Mouse (Mus musculus) inflammation-experienced regulatory T-cells, adult 6 months (primary cell): ENCODE data around the gene Slc22a27. TPM values are rescaled to one million over a fixed set of nuclear protein-coding genes. Genes with fewer than 3 reads are reported as not detected.
"Not testable (repeated sequence)": the region's sequence is repeated elsewhere in the genome, so short reads cannot be mapped to it uniquely, and the experiment has no call there.

Experiments
- ATAC-seq: one replicate; pipeline ENCODE4 v1.8.0; 2017
- polyA plus RNA-seq, 3 experiments: library from polyadenylated mRNA; unstranded; fragments of 100-300 nt; shearing (Covaris generic); gene quantifications; one replicate each; pipeline ENCODE4 v1.2.1; 2017

The Slc22a27 gene
- polyA plus RNA-seq = not detected

DNA sequence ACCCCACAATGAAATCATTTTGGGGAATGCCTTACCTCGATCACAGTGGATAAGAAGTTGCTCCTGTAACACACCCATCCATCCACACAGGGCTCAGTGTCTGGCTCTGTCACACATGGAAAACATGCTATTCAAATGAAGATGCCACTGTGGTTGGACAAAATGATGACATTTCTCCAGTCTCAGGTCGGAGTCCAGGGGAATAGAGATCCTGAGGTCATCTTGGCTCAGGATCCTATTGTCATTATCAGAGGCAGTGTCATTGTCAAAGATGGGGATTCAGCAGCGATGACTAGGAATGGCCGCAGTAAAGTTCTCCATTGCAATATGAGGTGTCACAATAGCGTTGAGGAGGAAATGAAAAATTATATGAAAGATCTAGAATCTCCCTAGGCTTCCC is at the start of gene Slc22a27:
Slc22a27 (minus strand) TSS at position 101 of the 400 bp plus-strand sequence.
- ATAC-seq = not testable (repeated sequence)

DNA sequence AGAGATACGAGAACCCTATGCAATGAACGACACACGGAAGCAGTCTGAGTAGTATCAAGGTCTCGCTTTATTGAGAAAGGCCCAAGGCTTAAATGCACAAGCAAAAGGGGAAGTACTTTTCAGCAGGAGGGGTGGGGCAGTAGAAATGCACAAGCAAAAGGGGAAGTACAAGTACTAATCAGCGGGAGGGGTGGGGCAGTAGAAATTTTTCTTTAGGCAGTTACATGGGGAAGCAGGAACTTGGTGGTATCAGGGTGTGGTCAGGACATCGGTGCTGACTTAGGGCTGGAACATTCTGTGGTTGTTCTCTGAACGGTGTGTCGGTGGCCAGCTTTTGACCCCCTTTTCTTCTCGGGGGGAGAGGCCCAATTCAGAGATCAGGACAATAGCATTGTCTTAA is 45.8 kb upstream of the Slc22a27 start:
- ATAC-seq = not testable (repeated sequence)

DNA sequence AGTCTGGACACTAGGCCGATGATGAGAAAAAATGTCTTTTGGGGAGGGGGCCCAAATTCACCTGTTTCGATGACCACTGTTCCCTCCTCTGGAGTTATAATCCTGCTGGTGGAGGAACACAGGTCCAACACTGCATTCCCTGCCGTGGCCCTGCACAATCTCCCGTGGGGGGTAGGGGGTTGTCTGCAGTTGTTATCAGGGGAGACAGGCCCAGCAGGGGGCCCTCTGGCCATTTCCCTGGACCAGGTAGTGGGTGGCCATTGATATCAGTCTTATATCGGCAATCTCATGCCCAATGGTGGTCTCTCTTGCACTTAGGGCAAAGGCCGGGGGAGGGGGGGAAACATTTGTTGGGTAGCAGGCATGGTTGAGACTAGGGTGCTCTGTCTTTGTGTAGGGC is 43.3 kb upstream of the Slc22a27 start:
- ATAC-seq = not testable (repeated sequence)

DNA sequence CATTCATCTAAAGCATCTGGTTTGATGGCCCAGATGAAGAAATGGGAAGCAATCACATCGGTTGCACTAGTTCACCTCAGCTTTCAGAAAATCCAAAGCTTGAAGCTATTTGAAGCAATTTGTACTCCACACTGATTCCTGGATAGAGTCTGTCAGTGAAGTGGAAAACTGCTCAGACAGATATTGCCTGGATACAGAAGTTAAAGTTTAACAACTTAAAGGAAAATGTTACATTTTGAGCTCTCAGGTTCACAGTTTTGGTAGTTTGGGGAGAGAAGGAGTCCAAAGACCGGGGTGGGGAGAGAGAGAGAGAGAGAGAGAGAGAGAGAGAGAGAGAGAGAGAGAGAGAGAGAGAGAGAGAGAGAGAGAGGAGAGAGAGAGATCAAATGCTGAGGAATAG is 2.9 kb upstream of the Slc22a27 start:
- no peak for ATAC-seq

DNA sequence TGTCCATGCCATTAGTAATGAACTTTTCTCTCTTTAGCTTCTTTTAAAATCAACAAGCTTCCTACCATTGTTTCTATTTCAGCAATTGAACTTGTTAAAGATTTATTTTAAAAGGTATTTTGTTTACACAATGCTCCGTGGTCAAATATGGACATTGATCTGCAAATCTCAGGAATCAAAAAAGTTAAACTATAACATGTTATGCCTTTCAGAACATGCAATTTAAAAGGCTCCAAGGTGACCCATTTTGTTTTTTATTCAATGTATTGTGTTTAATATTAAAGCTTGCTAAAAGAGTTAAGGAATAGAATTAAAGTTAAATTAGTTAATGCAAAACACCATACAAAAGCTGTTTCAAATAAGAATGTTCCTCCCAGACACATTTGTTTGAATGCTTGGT is 723 bp upstream of the Slc22a27 start:
- ATAC-seq = not testable (repeated sequence)

DNA sequence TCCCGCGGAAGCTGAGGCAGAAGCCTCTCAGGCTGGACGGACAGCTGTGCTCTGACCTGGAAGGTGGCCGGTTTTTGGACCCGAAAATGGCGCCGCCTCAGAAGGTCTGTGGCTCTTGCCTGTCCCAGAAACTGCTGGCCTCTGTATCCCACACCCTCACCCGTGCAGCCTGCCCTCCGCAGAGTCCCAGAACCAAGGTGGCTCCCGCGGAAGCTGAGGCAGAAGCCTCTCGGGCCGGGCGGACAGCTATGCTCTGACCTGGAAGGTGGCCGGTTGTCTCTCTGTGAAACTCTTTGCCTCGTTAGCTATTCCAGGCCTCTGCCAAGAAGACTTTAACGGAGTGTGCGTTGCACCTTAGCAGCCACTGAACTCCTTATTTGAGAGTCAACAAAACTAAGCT is 26.4 kb downstream of the Slc22a27 start:
- not testable (repeated sequence) for ATAC-seq

DNA sequence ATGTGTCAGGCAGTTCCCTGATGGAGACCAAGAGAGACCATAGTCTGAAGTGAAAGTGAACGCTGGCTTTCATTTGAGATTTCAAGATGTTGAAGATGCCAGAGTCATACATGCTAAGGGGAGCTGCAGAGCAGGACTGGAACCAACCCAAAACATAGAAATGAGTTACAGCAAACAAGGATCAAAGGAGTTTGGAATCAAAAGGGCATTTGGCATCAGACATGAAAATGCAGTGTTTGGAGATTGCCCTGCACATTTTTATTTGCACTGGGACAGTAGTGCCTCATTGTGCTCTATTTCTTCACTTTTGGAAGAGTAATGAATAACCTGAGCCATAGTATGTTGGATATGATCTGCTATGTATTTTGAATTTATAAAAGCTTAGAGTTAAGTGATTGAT is 89.2 kb downstream of the Slc22a27 start:
- ATAC-seq = no peak

DNA sequence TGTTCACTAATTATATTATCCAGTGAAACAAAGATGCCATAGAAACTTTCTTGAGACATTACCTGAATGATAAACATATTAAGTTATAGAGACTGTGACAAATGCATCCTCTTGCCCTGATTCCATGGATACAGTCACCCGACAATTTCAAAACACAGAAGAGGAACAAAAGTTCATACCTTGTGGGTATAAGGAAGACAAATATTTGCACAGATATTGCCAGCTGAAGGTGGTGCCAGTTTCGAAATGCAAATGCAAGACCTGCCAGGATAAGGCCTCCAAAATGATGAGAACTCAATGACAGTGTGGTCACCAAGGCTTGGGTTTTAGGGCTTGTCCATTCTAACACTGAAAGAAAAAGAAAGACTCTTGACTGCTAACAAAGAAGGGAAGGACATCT is 136.0 kb downstream of the Slc22a27 start:
- ATAC-seq = no peak

Other genes with a start within 250 kb of the Slc22a27 start
- not detected for gene Slc22a26, start 163.4 kb downstream of the Slc22a27 start, polyA plus RNA-seq
- gene Slc22a28, start 166.0 kb upstream of the Slc22a27 start, polyA plus RNA-seq = not detected